Mouse (Mus musculus): ENCODE measurements around the gene Kazn.

Kazn gene

GRCm38 (mm10) chr4:142077572-142078271 is 161.5 kb downstream of the Kazn start:
- DNase-seq (ENCODE audit: low spot score in 2 of 2) = no peak

GRCm38 (mm10) chr4:142076883-142077282 is 162.3 kb downstream of the Kazn start:
- no peak for DNase-seq (ENCODE audit: low spot score in 2 of 2)

- no peak for DNase-seq (ENCODE audit: low spot score in 2 of 2)
Measured at GRCm38 (mm10) chr4:142075931-142076330, 163.3 kb downstream of the Kazn start.

- DNase-seq (ENCODE audit: low spot score in 2 of 2) = no peak
Measured at GRCm38 (mm10) chr4:142074060-142074732, 165.0 kb downstream of the Kazn start.

- DNase-seq (ENCODE audit: low spot score in 2 of 2) = no peak
Measured at GRCm38 (mm10) chr4:142071243-142071991, 167.8 kb downstream of the Kazn start.

GRCm38 (mm10) chr4:142070840-142071239 is 168.4 kb downstream of the Kazn start:
- DNase-seq (ENCODE audit: low spot score in 2 of 2) = no peak

- DNase-seq (ENCODE audit: low spot score in 2 of 2) = no peak
Measured at GRCm38 (mm10) chr4:142068899-142069812, 170.0 kb downstream of the Kazn start.

- no peak for DNase-seq (ENCODE audit: low spot score in 2 of 2)
Measured at GRCm38 (mm10) chr4:142066576-142066975, 172.6 kb downstream of the Kazn start.

GRCm38 (mm10) chr4:142065835-142066234 is 173.4 kb downstream of the Kazn start:
- no peak for DNase-seq (ENCODE audit: low spot score in 2 of 2)

- DNase-seq (ENCODE audit: low spot score in 2 of 2) = no peak
Measured at GRCm38 (mm10) chr4:142065270-142065669, 173.9 kb downstream of the Kazn start.

GRCm38 (mm10) chr4:142064582-142065228 is 174.5 kb downstream of the Kazn start:
- no peak for DNase-seq (ENCODE audit: low spot score in 2 of 2)

- no peak for DNase-seq (ENCODE audit: low spot score in 2 of 2)
Measured at GRCm38 (mm10) chr4:142063057-142063534, 176.1 kb downstream of the Kazn start.

GRCm38 (mm10) chr4:142061485-142062240 is 177.5 kb downstream of the Kazn start:
- DNase-seq (ENCODE audit: low spot score in 2 of 2) = no peak

GRCm38 (mm10) chr4:142060455-142061378 is 178.5 kb downstream of the Kazn start:
- DNase-seq (ENCODE audit: low spot score in 2 of 2) = no peak

GRCm38 (mm10) chr4:142059841-142060193 is 179.4 kb downstream of the Kazn start:
- DNase-seq (ENCODE audit: low spot score in 2 of 2) = no peak

- DNase-seq (ENCODE audit: low spot score in 2 of 2) = no peak
Measured at GRCm38 (mm10) chr4:142059113-142059840, 179.9 kb downstream of the Kazn start.

- no peak for DNase-seq (ENCODE audit: low spot score in 2 of 2)
Measured at GRCm38 (mm10) chr4:142057529-142058216, 181.5 kb downstream of the Kazn start.

GRCm38 (mm10) chr4:142055600-142055999 is 183.6 kb downstream of the Kazn start:
- no peak for DNase-seq (ENCODE audit: low spot score in 2 of 2)
